Mouse (Mus musculus) frontal cortex, postnatal 14 days (tissue): Measurements from ENCODE around the gene Olfr1160.
"Not testable (repeated sequence)": the region's sequence is repeated elsewhere in the genome, so short reads cannot be mapped to it uniquely, and the experiment has no call there.

Experiments
- DNase-seq, 2 experiments: peaks; one replicate each; pipeline ENCODE4 v3.0.0; 2022; ENCODE audit warnings: low spot score in 2 of 2

Olfr1160 gene

GRCm38 (mm10) chr2:88007515-88008318, at the start of gene Olfr1160:
TSS of gene Olfr1160 (minus strand) at chr2:88008268.
- no peak for DNase-seq

- no peak for DNase-seq
Measured at GRCm38 (mm10) chr2:88051029-88051428, 43.0 kb upstream of the Olfr1160 start, which contains the start of gene Olfr1162. TSS of gene Olfr1162 (minus strand) at chr2:88051129.

- no peak for DNase-seq
Measured at GRCm38 (mm10) chr2:88037599-88037998, 29.5 kb upstream of the Olfr1160 start, which contains the start of gene Olfr73. TSS of gene Olfr73 (minus strand) at chr2:88037699.

GRCm38 (mm10) chr2:88022474-88022873, 14.4 kb upstream of the Olfr1160 start, which contains the start of gene Olfr1161:
TSS of gene Olfr1161 (plus strand) at chr2:88022774.
- not testable (repeated sequence) for DNase-seq

- DNase-seq: no peak
Measured at GRCm38 (mm10) chr2:87989813-87990212, 18.3 kb downstream of the Olfr1160 start, which contains the start of gene Olfr1158. TSS of gene Olfr1158 (plus strand) at chr2:87990113.

GRCm38 (mm10) chr2:87974563-87974962, 33.5 kb downstream of the Olfr1160 start, which contains the start of gene Olfr74:
TSS of gene Olfr74 (minus strand) at chr2:87974663.
- no peak for DNase-seq

GRCm38 (mm10) chr2:87968199-87968598, 39.9 kb downstream of the Olfr1160 start, which contains the start of gene Olfr1157:
TSS of gene Olfr1157 (minus strand) at chr2:87968299.
- DNase-seq: no peak

GRCm38 (mm10) chr2:87953000-87953399, 55.1 kb downstream of the Olfr1160 start, which contains the start of gene Olfr1156:
TSS of gene Olfr1156 (minus strand) at chr2:87953100.
- DNase-seq: no peak
